ENCODE assay signal across 13 mouse cellular contexts in the genomic region with DNA sequence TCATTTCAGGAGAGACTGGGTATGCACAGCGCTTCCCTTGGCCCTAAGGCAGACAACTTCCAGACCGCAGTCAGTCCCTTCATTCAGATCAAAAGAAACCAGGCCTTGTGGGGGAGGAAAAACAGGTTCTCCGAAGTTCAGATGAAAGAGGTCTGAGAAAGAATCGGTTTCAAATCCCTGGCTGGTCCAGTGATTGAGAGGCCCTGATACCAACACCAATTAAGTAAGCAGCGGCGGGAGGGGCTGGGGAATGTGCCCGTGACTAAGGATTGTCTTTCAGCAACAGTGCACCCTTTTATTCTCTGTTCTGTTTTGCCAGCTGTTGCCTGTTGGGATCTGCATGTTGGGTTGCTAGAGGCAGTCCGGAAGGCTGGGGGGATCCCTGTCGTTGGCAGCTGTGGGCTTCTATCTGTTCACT.
DNase-seq lines count a peak whose midpoint lies in the region; ATAC-seq and TF ChIP-seq lines count a peak whose summit lies in the region.
"Had no signal": no experiment of that assay in that cellular context is flagged by ENCODE, and none has a peak within 500 bp of the region (broad histone marks: within the 10 kb centered on the region; RNA-seq: fewer than 3 reads in every experiment).

No protein-coding gene starts in this region.

- ATAC-seq in midbrain, embryonic 11.5 days (ENCODE audit: low FRiP score) = peak; percentile 61; the same call in 1 of the 2 replicates
- no peak for ATAC-seq in midbrain, postnatal 0 days (ENCODE audit: low FRiP score)
- 0 out of 2 replicates have a peak, but pooled peaks have one; percentile 7 for ATAC-seq in forebrain, embryonic 14.5 days
- no peak for ATAC-seq in lung, postnatal 0 days
- ATAC-seq: midbrain, embryonic 15.5 days had no signal

- intact Hi-C loops in heart, postnatal 36 days (cut with DNase I) = no loop called here

- H3K27me3 ChIP-seq in heart, embryonic 10.5 days (ENCODE audit: insufficient read depth, poor library complexity, severe bottlenecking) = no peaks in the 10 kb centered on the region
- H3K27me3 ChIP-seq in midbrain, embryonic 11.5 days (ENCODE audit: control insufficient read depth, insufficient read depth, low read length) = no peaks in the 10 kb centered on the region
- no peaks in the 10 kb centered on the region for H3K27me3 ChIP-seq in midbrain, postnatal 0 days (ENCODE audit: insufficient read depth, low read length)
- H3K27me3 ChIP-seq in forebrain, embryonic 14.5 days (replicated peaks; ENCODE audit: control insufficient read depth, insufficient read depth, low read length) = no peaks in the 10 kb centered on the region
- H3K27me3 ChIP-seq in lung, postnatal 0 days (replicated peaks; ENCODE audit: insufficient read depth, low read length) = no peaks in the 10 kb centered on the region
- H3K27me3 ChIP-seq: heart, embryonic 13.5 days had no signal

- WGBS in heart, embryonic 10.5 days = 14% methylated on average over 9 of the region's 9 CpGs
- 16% methylated on average over 9 of the region's 9 CpGs for WGBS in midbrain, embryonic 11.5 days
- WGBS in midbrain, postnatal 0 days = 12% methylated on average over 9 of the region's 9 CpGs
- 6% methylated on average over 9 of the region's 9 CpGs for WGBS in forebrain, embryonic 14.5 days
- WGBS in lung, postnatal 0 days = 35% methylated on average over 9 of the region's 9 CpGs

- H3K4me1 ChIP-seq in heart, embryonic 10.5 days = peaks cover 34% of the 10 kb centered on the region
- H3K4me1 ChIP-seq in midbrain, embryonic 11.5 days (ENCODE audit: control insufficient read depth, insufficient read depth, low read length) = peaks cover 3% of the 10 kb centered on the region
- no peaks in the 10 kb centered on the region for H3K4me1 ChIP-seq in midbrain, postnatal 0 days (ENCODE audit: insufficient read depth, low read length)
- peaks cover 7% of the 10 kb centered on the region; the same call in 1 of the 2 replicates for H3K4me1 ChIP-seq in forebrain, embryonic 14.5 days (ENCODE audit: control insufficient read depth, insufficient read depth, low read length)
- H3K4me1 ChIP-seq in lung, postnatal 0 days (ENCODE audit: insufficient read depth, low read depth, low read length) = no peaks in the 10 kb centered on the region

- no peak for TF ChIP-seq CTCF in midbrain, postnatal 0 days (IDR thresholded peaks at IDR 0.05)
- TF ChIP-seq CTCF in lung, postnatal 0 days (IDR thresholded peaks at IDR 0.05) = no peak

- H3K36me3 ChIP-seq in heart, embryonic 10.5 days = no peaks in the 10 kb centered on the region
- H3K36me3 ChIP-seq in midbrain, embryonic 11.5 days (ENCODE audit: control insufficient read depth, insufficient read depth, low read length) = no peaks in the 10 kb centered on the region
- H3K36me3 ChIP-seq in midbrain, postnatal 0 days (ENCODE audit: insufficient read depth, low read length) = no peaks in the 10 kb centered on the region
- no peaks in the 10 kb centered on the region for H3K36me3 ChIP-seq in forebrain, embryonic 14.5 days (ENCODE audit: control insufficient read depth, insufficient read depth, low read length)
- H3K36me3 ChIP-seq in lung, postnatal 0 days (ENCODE audit: insufficient read depth, low read length) = no peaks in the 10 kb centered on the region
- H3K36me3 ChIP-seq: heart, embryonic 13.5 days; midbrain, embryonic 15.5 days had no signal

- peak overlapping the region; percentile 43 for H3K27ac ChIP-seq in heart, embryonic 10.5 days
- no peak overlapping the region for H3K27ac ChIP-seq in midbrain, embryonic 11.5 days (ENCODE audit: low read depth, low read length)
- no peak overlapping the region for H3K27ac ChIP-seq in midbrain, postnatal 0 days (ENCODE audit: low read depth, low read length)
- no peak overlapping the region for H3K27ac ChIP-seq in forebrain, embryonic 14.5 days (ENCODE audit: low read depth, low read length)
- H3K27ac ChIP-seq in lung, postnatal 0 days (ENCODE audit: low read length) = no peak overlapping the region
- H3K27ac ChIP-seq: heart, embryonic 13.5 days; midbrain, embryonic 15.5 days had no signal

- no peak overlapping the region for H3K9ac ChIP-seq in midbrain, embryonic 11.5 days (ENCODE audit: low read length)
- no peak overlapping the region for H3K9ac ChIP-seq in midbrain, postnatal 0 days (replicated peaks; ENCODE audit: low read length, poor library complexity, severe bottlenecking)
- H3K9ac ChIP-seq in forebrain, embryonic 14.5 days (ENCODE audit: low read length) = no peak overlapping the region
- no peak overlapping the region for H3K9ac ChIP-seq in lung, postnatal 0 days (replicated peaks; ENCODE audit: low read depth)
- H3K9ac ChIP-seq: heart, embryonic 13.5 days; midbrain, embryonic 15.5 days had no signal

- no peak overlapping the region for H3K4me2 ChIP-seq in midbrain, embryonic 11.5 days
- no peak overlapping the region for H3K4me2 ChIP-seq in midbrain, postnatal 0 days (ENCODE audit: low read depth, low read length, poor library complexity, severe bottlenecking)
- no peak overlapping the region for H3K4me2 ChIP-seq in forebrain, embryonic 14.5 days (ENCODE audit: low read length)
- H3K4me2 ChIP-seq in lung, postnatal 0 days (replicated peaks; ENCODE audit: low read depth, low read length) = no peak overlapping the region
- H3K4me2 ChIP-seq: heart, embryonic 13.5 days; midbrain, embryonic 15.5 days had no signal

- H3K9me3 ChIP-seq in heart, embryonic 10.5 days = no peaks in the 10 kb centered on the region
- H3K9me3 ChIP-seq in midbrain, embryonic 11.5 days (ENCODE audit: control insufficient read depth, low read length) = no peaks in the 10 kb centered on the region
- no peaks in the 10 kb centered on the region for H3K9me3 ChIP-seq in midbrain, postnatal 0 days (ENCODE audit: low read length)
- H3K9me3 ChIP-seq in forebrain, embryonic 14.5 days (replicated peaks; ENCODE audit: control insufficient read depth, low read length) = no peaks in the 10 kb centered on the region
- no peaks in the 10 kb centered on the region for H3K9me3 ChIP-seq in lung, postnatal 0 days (ENCODE audit: low read length)
- H3K9me3 ChIP-seq: heart, embryonic 13.5 days; midbrain, embryonic 15.5 days had no signal

- no peak for DNase-seq in heart, embryonic 10.5 days (ENCODE audit: low spot score)
- DNase-seq in heart, postnatal 36 days = no peak
- DNase-seq in midbrain, embryonic 11.5 days (ENCODE audit: low spot score, missing footprints) = peak; percentile 85
- no peak for DNase-seq in midbrain, postnatal 0 days (ENCODE audit: low spot score)
- DNase-seq in forebrain, embryonic 14.5 days (ENCODE audit: low spot score) = no peak
- DNase-seq in frontal cortex, postnatal 14 days (ENCODE audit: low spot score in 2 of 2) = no peak
- no peak for DNase-seq in cerebellum, adult 9-11 months
- DNase-seq in lung, postnatal 0 days (ENCODE audit: low spot score) = no peak
- DNase-seq: kidney, postnatal 14 days; lung, adult 2 months; thymus, adult 18-20 months had no signal

- no peak overlapping the region for H3K4me3 ChIP-seq in heart, embryonic 10.5 days
- no peak overlapping the region for H3K4me3 ChIP-seq in midbrain, embryonic 11.5 days (ENCODE audit: low read depth, low read length)
- H3K4me3 ChIP-seq in midbrain, postnatal 0 days (ENCODE audit: low read depth, low read length) = no peak overlapping the region
- H3K4me3 ChIP-seq in forebrain, embryonic 14.5 days (ENCODE audit: low read depth, low read length) = no peak overlapping the region
- H3K4me3 ChIP-seq in lung, postnatal 0 days (ENCODE audit: low read depth, low read length) = no peak overlapping the region
- H3K4me3 ChIP-seq: heart, embryonic 13.5 days; midbrain, embryonic 15.5 days had no signal

- TF ChIP-seq EP300 in lung, postnatal 0 days (IDR thresholded peaks at IDR 0.05) = no peak

Comparison
In these comparisons a context has a peak if more than half of its experiments do, and no peak if none do; other contexts are left out.
1. ATAC-seq: peak in midbrain, embryonic 11.5 days (single experiment) and forebrain, embryonic 14.5 days (single experiment); none in midbrain, postnatal 0 days (single experiment) and lung, postnatal 0 days (single experiment).